Mouse (Mus musculus) intestine, postnatal 0 days (tissue): ENCODE measurements at regions not wholly inside any gene's neighbourhood (a gene's known extent, or its start where the extent isn't known, plus 50 kb on each side); places are given as distances from the start of the nearest gene placed in this dataset.
A peak's percentile ranks its signal among the peaks of the same experiment; 100 is the strongest.

Experiments
- ATAC-seq: fragments of 200-750 bp; cut with Nextera tagmentation; 2 replicates; pipeline ENCODE4 v1.8.0; 2017; ENCODE audit warnings: mild to moderate bottlenecking, moderate TSS enrichment, moderate library complexity
- H3K27ac ChIP-seq: fragments of 300-500 bp; sonication (generic); 2 replicates; pipeline ENCODE4 v1.5.1; 2014; ENCODE audit warnings: mild to moderate bottlenecking, low read depth, low read length, moderate library complexity
- H3K27me3 ChIP-seq: fragments of 300-500 bp; sonication (generic); replicated peaks from 2 replicates; pipeline ENCODE4 v1.6.1; 2014; ENCODE audit warnings: low read length, mixed read lengths; ENCODE audit not compliant: control insufficient read depth, insufficient read depth
- H3K36me3 ChIP-seq: fragments of 300-500 bp; sonication (generic); 2 replicates; pipeline ENCODE4 v1.6.1; 2014; ENCODE audit warnings: mild to moderate bottlenecking, moderate library complexity; ENCODE audit not compliant: control insufficient read depth, insufficient read depth
- H3K4me1 ChIP-seq: fragments of 300-500 bp; sonication (generic); replicated peaks from 2 replicates; pipeline ENCODE4 v1.6.1; 2014; ENCODE audit warnings: antibody characterized with exemption, low read length, mixed read lengths; ENCODE audit not compliant: control insufficient read depth, insufficient read depth
- H3K4me2 ChIP-seq: fragments of 300-500 bp; sonication (generic); replicated peaks from 2 replicates; pipeline ENCODE4 v1.6.1; 2014; ENCODE audit warnings: low read depth, mild to moderate bottlenecking, moderate library complexity
- H3K4me3 ChIP-seq: fragments of 300-500 bp; sonication (generic); 2 replicates; pipeline ENCODE4 v1.5.1; 2014; ENCODE audit warnings: low read depth, low read length
- H3K9ac ChIP-seq: fragments of 300-500 bp; sonication (generic); 2 replicates; pipeline ENCODE4 v1.6.1; 2014; ENCODE audit warnings: mild to moderate bottlenecking, low read depth, low read length
- H3K9me3 ChIP-seq: fragments of 300-500 bp; sonication (generic); 2 replicates; pipeline ENCODE4 v1.6.1; 2016; ENCODE audit warnings: mixed run types; ENCODE audit not compliant: control insufficient read depth
- CTCF ChIP-seq: sonication (generic); IDR thresholded peaks from 2 replicates; pipeline ENCODE4 v1.5.1; 2016; ENCODE audit warnings: low read depth, mild to moderate bottlenecking, control low read depth, antibody characterized with exemption, moderate library complexity
- WGBS: fragments of 180-500 bp; shearing (Covaris S2); extraction: QIAGEN DNeasy Blood & Tissue Kit; methylation state at CpG from one replicate; pipeline ENCODE4 v1.1.7; 2014; 5-methylcytosine and 5-hydroxymethylcytosine counted together

DNA sequence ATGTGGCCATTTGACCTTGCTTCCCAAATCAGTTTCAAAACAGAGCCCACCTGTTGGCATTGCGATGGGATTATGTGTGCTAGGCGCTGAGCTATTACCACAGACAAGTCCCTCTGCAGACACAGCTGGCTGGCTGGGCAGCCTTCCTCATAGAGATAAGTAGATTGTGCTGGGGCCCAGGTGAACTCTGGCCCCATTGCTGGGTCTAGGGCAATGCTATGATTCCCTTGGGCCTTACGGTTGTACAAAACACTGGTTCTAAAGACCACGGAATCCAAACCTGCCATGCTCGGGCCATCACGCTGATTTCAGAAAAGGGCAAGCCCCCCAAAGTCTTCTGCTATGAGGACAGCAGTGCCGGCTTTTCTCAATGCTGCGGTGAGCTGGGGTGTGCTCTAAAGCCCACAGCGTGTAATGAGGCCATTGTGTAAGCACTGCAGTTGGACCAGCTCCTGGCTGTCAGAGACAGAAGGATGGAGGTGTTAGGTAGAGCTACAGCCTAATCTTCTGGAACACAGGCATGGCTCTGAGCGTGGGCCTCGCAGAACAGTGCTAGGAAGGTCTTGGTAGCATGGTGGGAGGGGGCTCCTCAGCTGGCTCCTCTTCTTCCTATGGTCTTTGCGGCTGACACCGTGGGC is 51.2 kb upstream of the Pitx1 start:
- Histone ChIP-seq H3K4me1 (peaks cover 6% of the 10 kb centered on the region; the same call in 1 of the 2 replicates), H3K9me3 (no peaks in the 10 kb centered on the region), H3K4me2 (no peak overlapping the region; the same call in 1 of the 2 replicates), H3K36me3 (no peaks in the 10 kb centered on the region), H3K27ac (no peak overlapping the region), H3K4me3 (no peak overlapping the region), H3K9ac (no peak overlapping the region), H3K27me3 (no peaks in the 10 kb centered on the region)
- TF ChIP-seq CTCF: no peak
- 63% methylated on average over 13 of the region's 13 CpGs for WGBS
- ATAC-seq: peak; percentile 81
